Mouse (Mus musculus): Measurements from ENCODE around the gene Gm21748. TPM values are rescaled to one million over a fixed set of nuclear protein-coding genes. Genes with fewer than 3 reads are reported as not detected.
"Not testable (repeated sequence)": the region's sequence is repeated elsewhere in the genome, so short reads cannot be mapped to it uniquely, and the experiment has no call there.

The Gm21748 gene
- polyA plus RNA-seq (2012; rRNA removed) = not detected in 2 replicates

- not testable (repeated sequence) for DNase-seq (ENCODE audit: low spot score)
Measured at GRCm38 (mm10) chrY:90839077-90839476, at the start of gene Gm21748. Gene Gm21748, minus strand, starts transcription at chrY:90839177.

Other genes with a start within 250 kb of the Gm21748 start
- not detected in 2 replicates for gene Gm21860, start 84.4 kb downstream of the Gm21748 start, polyA plus RNA-seq (2012; rRNA removed)
- not detected in 2 replicates for gene Gm47283, start 54.4 kb downstream of the Gm21748 start, polyA plus RNA-seq (2012; rRNA removed)